Mouse (Mus musculus) forebrain, embryonic 13.5 days (tissue): ENCODE results near the gene Rbms1. TPM values are rescaled to one million over a fixed set of nuclear protein-coding genes. Genes with fewer than 3 reads are reported as not detected.

Experiments
- ATAC-seq: fragments of 200-750 bp; cut with Nextera tagmentation; 2 replicates; pipeline ENCODE4 v1.8.0; 2017
- H3K27ac ChIP-seq: fragments of 300-500 bp; sonication (generic); 2 replicates; pipeline ENCODE4 v1.5.1; 2015; ENCODE audit warnings: inconsistent platforms, mild to moderate bottlenecking, moderate library complexity
- H3K27me3 ChIP-seq: fragments of 300-500 bp; sonication (generic); 2 replicates; pipeline ENCODE4 v1.6.1; 2015; ENCODE audit warnings: mild to moderate bottlenecking, inconsistent platforms
- H3K36me3 ChIP-seq: fragments of 300-500 bp; sonication (generic); 2 replicates; pipeline ENCODE4 v1.6.1; 2015; ENCODE audit warnings: mild to moderate bottlenecking, inconsistent platforms; ENCODE audit not compliant: poor library complexity, severe bottlenecking
- H3K4me1 ChIP-seq: fragments of 300-500 bp; sonication (generic); 2 replicates; pipeline ENCODE4 v1.6.1; 2015; ENCODE audit warnings: inconsistent platforms
- H3K4me2 ChIP-seq: fragments of 300-500 bp; sonication (generic); 2 replicates; pipeline ENCODE4 v1.6.1; 2015; ENCODE audit warnings: inconsistent platforms, mild to moderate bottlenecking, moderate library complexity
- H3K4me3 ChIP-seq: fragments of 300-500 bp; sonication (generic); 2 replicates; pipeline ENCODE4 v1.5.1; 2015; ENCODE audit warnings: mild to moderate bottlenecking, inconsistent platforms
- H3K9ac ChIP-seq: fragments of 300-500 bp; sonication (generic); 2 replicates; pipeline ENCODE4 v1.6.1; 2015; ENCODE audit warnings: mild to moderate bottlenecking, inconsistent platforms
- H3K9me3 ChIP-seq: fragments of 300-500 bp; sonication (generic); replicated peaks from 2 replicates; pipeline ENCODE4 v1.6.1; 2016; ENCODE audit warnings: inconsistent platforms
- WGBS: fragments of 180-500 bp; shearing (Covaris S2); methylation state at CpG from one replicate; pipeline ENCODE4 v1.1.7; 2015; 5-methylcytosine and 5-hydroxymethylcytosine counted together
- polyA plus RNA-seq: library from polyadenylated mRNA; unstranded; fragments of >200 nt; fragmentation: Nextera tagmentation; extraction: Ambion mirVana; gene quantifications from 2 replicates; pipeline ENCODE4 v1.2.1, GENCODE M21; 2015

Rbms1 gene
- polyA plus RNA-seq, 1 experiment from 2014 or later, result 14.2 TPM

- H3K9ac ChIP-seq, result no peak overlapping the region
- H3K27me3 ChIP-seq, result 0 out of 2 replicates have a peak, but pooled peaks cover 4% of the 10 kb centered on the region
- no peak overlapping the region for H3K27ac ChIP-seq
- no peaks in the 10 kb centered on the region for H3K36me3 ChIP-seq
- ATAC-seq, result no peak
- H3K4me1 ChIP-seq, result no peaks in the 10 kb centered on the region
- H3K4me3 ChIP-seq, result no peak overlapping the region
- H3K4me2 ChIP-seq, result no peak overlapping the region
- no peaks in the 10 kb centered on the region for H3K9me3 ChIP-seq
- WGBS, result 82% methylated on average over 3 of the region's 3 CpGs
Observed at GRCm38 (mm10) chr2:60851898-60852297, 111.1 kb downstream of the Rbms1 start.

GRCm38 (mm10) chr2:60851057-60851718 lies 111.8 kb downstream of the Rbms1 start:
- WGBS, result 73% methylated on average over 14 of the region's 14 CpGs
- ATAC-seq, result no peak
- Histone ChIP-seq H3K9ac (no peak overlapping the region), H3K36me3 (no peaks in the 10 kb centered on the region), H3K9me3 (no peaks in the 10 kb centered on the region), H3K4me2 (no peak overlapping the region), H3K27ac (no peak overlapping the region), H3K4me3 (no peak overlapping the region), H3K27me3 (0 out of 2 replicates have a peak, but pooled peaks cover 4% of the 10 kb centered on the region), H3K4me1 (no peaks in the 10 kb centered on the region)

GRCm38 (mm10) chr2:60848478-60848877 lies 114.5 kb downstream of the Rbms1 start:
- 95% methylated on average over 4 of the region's 4 CpGs for WGBS
- Histone ChIP-seq H3K4me2 (no peak overlapping the region), H3K9me3 (no peaks in the 10 kb centered on the region), H3K4me1 (no peaks in the 10 kb centered on the region), H3K27ac (no peak overlapping the region), H3K4me3 (no peak overlapping the region), H3K27me3 (0 out of 2 replicates have a peak, but pooled peaks cover 4% of the 10 kb centered on the region), H3K36me3 (no peaks in the 10 kb centered on the region), H3K9ac (no peak overlapping the region)
- no peak for ATAC-seq

DNA sequence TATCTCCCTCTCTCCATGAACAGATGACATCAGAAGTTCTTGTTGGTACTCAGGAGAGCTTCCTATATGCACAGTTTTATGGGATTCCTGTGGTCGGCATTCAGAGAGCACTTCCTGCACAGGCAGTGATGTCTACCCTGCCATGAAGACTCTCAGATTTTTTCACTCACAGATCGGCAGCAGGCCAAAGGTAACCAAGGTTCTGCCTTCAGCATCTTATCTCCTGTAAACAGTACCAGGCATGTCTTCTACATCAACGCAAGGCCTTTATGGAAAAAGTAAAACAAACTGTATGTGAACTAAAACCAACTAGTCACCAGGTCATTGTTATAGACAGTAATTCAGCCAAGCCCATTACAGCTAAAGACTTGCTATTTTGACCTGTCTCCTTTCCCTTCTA lies 115.0 kb downstream of the Rbms1 start:
- ATAC-seq, result no peak
- 0 out of 2 replicates have a peak, but pooled peaks cover 5% of the 10 kb centered on the region for H3K27me3 ChIP-seq
- no peaks in the 10 kb centered on the region for H3K9me3 ChIP-seq
- no peak overlapping the region for H3K4me3 ChIP-seq
- H3K4me1 ChIP-seq, result no peaks in the 10 kb centered on the region
- no peaks in the 10 kb centered on the region for H3K36me3 ChIP-seq
- WGBS, result 92% methylated on average over 3 of the region's 3 CpGs
- no peak overlapping the region for H3K27ac ChIP-seq
- no peak overlapping the region for H3K9ac ChIP-seq
- no peak overlapping the region for H3K4me2 ChIP-seq

DNA sequence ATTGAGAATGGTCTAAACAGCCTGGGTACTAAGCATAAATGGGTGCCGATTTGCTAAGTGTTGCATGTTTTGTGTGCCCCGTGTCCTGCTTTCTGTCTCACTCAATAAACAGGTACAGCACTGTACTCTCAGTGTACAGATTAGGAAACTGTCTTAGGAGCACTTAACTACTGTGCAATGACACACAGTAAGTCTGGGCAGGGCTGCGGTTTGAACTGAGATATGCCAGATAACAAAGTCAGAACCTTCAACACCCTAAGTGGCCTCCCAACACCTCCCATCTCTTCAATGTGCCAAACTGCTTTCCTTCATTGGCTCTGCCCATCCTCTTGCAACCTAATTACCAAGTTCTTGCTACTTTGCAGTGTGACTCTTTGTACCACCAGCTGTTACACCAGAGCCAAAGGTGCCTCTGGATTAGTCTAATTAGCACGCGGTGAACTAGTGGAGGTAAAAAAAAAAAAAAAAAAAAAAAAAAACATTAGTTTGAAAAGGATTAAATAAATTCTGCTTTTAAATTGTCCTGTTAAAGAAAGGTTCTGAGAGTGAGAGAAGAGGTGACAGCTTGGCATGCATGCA lies 117.6 kb downstream of the Rbms1 start:
- no peak for ATAC-seq
- Histone ChIP-seq H3K4me1 (no peaks in the 10 kb centered on the region), H3K9ac (no peak overlapping the region), H3K9me3 (no peaks in the 10 kb centered on the region), H3K4me3 (no peak overlapping the region), H3K36me3 (no peaks in the 10 kb centered on the region), H3K27ac (no peak overlapping the region), H3K4me2 (no peak overlapping the region), H3K27me3 (0 out of 2 replicates have a peak, but pooled peaks cover 7% of the 10 kb centered on the region)
- 35% methylated on average over 5 of the region's 5 CpGs for WGBS

DNA sequence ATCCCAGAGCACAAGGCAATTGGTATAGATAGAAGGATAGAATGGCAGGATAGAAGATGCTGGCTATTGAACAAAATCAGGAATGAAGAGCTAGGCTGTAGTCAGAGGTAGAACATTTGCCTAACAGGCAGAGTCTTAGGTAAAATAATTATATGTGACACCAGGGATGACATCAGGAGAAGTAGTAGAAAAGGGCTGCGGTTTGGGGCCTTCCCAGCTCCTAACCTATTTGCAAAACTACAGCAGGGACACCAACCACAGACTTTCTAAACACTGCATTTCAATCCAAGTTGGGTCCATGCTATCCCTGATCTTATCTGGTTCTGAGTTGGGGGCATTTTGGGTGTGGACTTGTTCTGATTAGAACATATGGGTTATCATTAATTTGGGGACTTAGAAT lies 118.7 kb downstream of the Rbms1 start:
- Histone ChIP-seq H3K4me1 (no peaks in the 10 kb centered on the region), H3K36me3 (no peaks in the 10 kb centered on the region), H3K4me2 (no peak overlapping the region), H3K27me3 (0 out of 2 replicates have a peak, but pooled peaks cover 6% of the 10 kb centered on the region), H3K9me3 (no peaks in the 10 kb centered on the region), H3K4me3 (no peak overlapping the region), H3K9ac (no peak overlapping the region), H3K27ac (no peak overlapping the region)
- 96% methylated on average over 1 of the region's 1 CpGs for WGBS
- ATAC-seq, result no peak

GRCm38 (mm10) chr2:60843633-60844032 lies 119.4 kb downstream of the Rbms1 start:
- no peak for ATAC-seq
- Histone ChIP-seq H3K9me3 (no peaks in the 10 kb centered on the region), H3K9ac (no peak overlapping the region), H3K4me2 (no peak overlapping the region), H3K36me3 (no peaks in the 10 kb centered on the region), H3K4me1 (no peaks in the 10 kb centered on the region), H3K27me3 (0 out of 2 replicates have a peak, but pooled peaks cover 6% of the 10 kb centered on the region), H3K4me3 (no peak overlapping the region), H3K27ac (no peak overlapping the region)
- WGBS, result 87% methylated on average over 3 of the region's 3 CpGs

GRCm38 (mm10) chr2:60842976-60843375 lies 120.0 kb downstream of the Rbms1 start:
- WGBS, result 84% methylated on average over 4 of the region's 4 CpGs

DNA sequence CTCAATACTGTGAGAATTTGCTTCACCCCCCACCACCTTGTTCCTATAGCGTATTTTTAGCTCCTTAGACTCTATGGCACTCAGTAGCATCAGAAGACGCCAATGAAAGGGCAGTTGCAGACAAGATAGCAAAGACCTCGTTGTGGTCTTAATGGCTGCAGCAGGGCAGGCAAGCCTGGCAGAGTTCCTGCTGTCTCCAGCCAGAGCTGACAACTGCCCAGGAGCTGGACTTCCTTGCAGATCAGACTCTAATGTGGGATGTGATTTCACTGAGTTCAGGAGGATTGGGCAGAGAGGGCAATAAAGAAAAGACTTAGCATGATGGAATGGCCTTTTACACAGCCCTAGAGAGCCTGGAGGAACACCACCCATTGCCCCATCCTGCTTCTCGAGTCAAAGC lies 122.1 kb downstream of the Rbms1 start:
- Histone ChIP-seq H3K27ac (no peak overlapping the region), H3K4me2 (no peak overlapping the region), H3K9ac (no peak overlapping the region), H3K4me1 (no peaks in the 10 kb centered on the region), H3K9me3 (no peaks in the 10 kb centered on the region), H3K4me3 (no peak overlapping the region), H3K27me3 (0 out of 2 replicates have a peak, but pooled peaks cover 6% of the 10 kb centered on the region), H3K36me3 (no peaks in the 10 kb centered on the region)
- ATAC-seq, result no peak
- WGBS, result 85% methylated on average over 4 of the region's 4 CpGs

More at GRCm38 (mm10) chr2:60842976-60843375, 120.0 kb downstream of the Rbms1 start:
- Histone ChIP-seq H3K27me3 (0 out of 2 replicates have a peak, but pooled peaks cover 6% of the 10 kb centered on the region), H3K27ac (no peak overlapping the region), H3K4me2 (no peak overlapping the region), H3K4me1 (no peaks in the 10 kb centered on the region), H3K4me3 (no peak overlapping the region), H3K9ac (no peak overlapping the region), H3K9me3 (no peaks in the 10 kb centered on the region), H3K36me3 (no peaks in the 10 kb centered on the region)
- no peak for ATAC-seq

DNA sequence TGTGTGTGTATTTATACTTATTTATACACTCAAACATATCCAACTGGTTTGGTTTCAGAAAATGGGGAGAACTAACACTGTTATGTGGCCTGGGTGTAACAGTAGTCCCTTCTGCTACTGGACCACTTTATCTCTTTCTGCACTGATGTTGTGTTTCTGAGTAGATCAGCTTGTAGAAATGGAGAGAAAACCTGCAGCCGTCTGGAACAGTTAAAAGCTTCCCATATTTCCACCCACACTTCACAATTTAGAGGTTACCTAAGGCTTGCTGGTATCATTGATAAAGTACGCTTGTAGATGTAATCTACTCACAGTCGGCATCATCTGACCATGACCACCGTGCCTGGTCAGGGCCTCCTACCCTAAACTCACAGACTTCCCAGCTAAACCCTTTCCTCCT lies 123.5 kb downstream of the Rbms1 start:
- WGBS, result 94% methylated on average over 4 of the region's 4 CpGs
- Histone ChIP-seq H3K27me3 (0 out of 2 replicates have a peak, but pooled peaks cover 6% of the 10 kb centered on the region), H3K36me3 (no peaks in the 10 kb centered on the region), H3K27ac (no peak overlapping the region), H3K4me2 (no peak overlapping the region), H3K4me3 (no peak overlapping the region), H3K4me1 (no peaks in the 10 kb centered on the region), H3K9ac (no peak overlapping the region), H3K9me3 (no peaks in the 10 kb centered on the region)
- ATAC-seq, result no peak

GRCm38 (mm10) chr2:60838856-60839255 lies 124.1 kb downstream of the Rbms1 start:
- H3K27me3 ChIP-seq, result 0 out of 2 replicates have a peak, but pooled peaks cover 6% of the 10 kb centered on the region
- 75% methylated on average over 5 of the region's 5 CpGs for WGBS
- no peaks in the 10 kb centered on the region for H3K36me3 ChIP-seq
- ATAC-seq, result no peak
- H3K4me3 ChIP-seq, result no peak overlapping the region
- H3K9me3 ChIP-seq, result no peaks in the 10 kb centered on the region
- H3K4me1 ChIP-seq, result no peaks in the 10 kb centered on the region
- no peak overlapping the region for H3K27ac ChIP-seq
- no peak overlapping the region for H3K4me2 ChIP-seq
- no peak overlapping the region for H3K9ac ChIP-seq

DNA sequence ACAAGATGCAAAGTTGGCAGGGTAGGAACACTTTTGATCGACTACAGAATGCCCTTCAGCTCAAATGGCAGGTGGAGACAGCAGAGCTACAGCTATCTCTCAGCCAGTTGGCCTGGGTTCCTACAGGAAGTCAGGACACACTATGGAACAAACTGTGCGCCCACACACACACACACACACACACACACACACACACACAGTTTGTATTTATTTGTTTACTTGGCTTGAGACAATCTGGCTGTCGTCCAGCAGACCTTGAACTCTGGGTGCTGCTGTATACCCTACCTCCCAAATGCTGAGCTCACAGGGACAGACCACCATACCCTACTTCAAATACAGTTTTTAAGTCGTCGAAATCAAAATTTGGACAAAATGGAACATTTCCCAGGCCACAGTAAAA lies 125.4 kb downstream of the Rbms1 start:
- Histone ChIP-seq H3K27ac (no peak overlapping the region), H3K36me3 (no peaks in the 10 kb centered on the region)
- ATAC-seq, result no peak

More for the DNA sequence above, 125.4 kb downstream of the Rbms1 start:
- no peak overlapping the region for H3K4me2 ChIP-seq
- H3K9me3 ChIP-seq, result no peaks in the 10 kb centered on the region
- no peaks in the 10 kb centered on the region for H3K4me1 ChIP-seq
- 77% methylated on average over 5 of the region's 5 CpGs for WGBS
- no peak overlapping the region for H3K9ac ChIP-seq
- 0 out of 2 replicates have a peak, but pooled peaks cover 4% of the 10 kb centered on the region for H3K27me3 ChIP-seq
- no peak overlapping the region for H3K4me3 ChIP-seq
